Mouse (Mus musculus): ENCODE data around the gene Lgals3. TPM values are rescaled to one million over a fixed set of nuclear protein-coding genes. Genes with fewer than 3 reads are reported as not detected.

Gene Lgals3
- polyA plus RNA-seq, 1 experiment: not detected

DNA sequence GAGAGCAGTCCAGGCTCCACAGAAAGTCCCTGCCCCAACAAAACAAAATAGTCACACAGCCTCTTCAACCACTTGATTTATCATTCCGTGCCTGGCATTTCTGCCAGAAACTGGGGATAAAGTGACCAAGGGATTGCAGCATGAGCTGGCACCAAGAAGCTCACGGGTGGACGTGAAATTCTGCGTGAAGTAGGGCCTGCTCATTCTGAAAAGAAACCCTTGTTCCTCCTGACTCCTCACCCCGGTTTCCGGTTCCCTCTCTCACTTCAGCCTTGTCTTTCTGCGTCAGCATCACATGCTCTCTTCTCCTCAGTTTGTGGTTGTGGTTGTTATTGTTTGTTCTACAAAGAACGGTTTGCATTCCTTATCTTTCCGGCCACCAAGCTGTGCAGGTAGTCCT lies 5.7 kb upstream of the Lgals3 start:
- Histone ChIP-seq H3K4me3 (ENCODE audit: insufficient read depth, low read depth, low read length) (no peak overlapping the region), H3K4me1 (ENCODE audit: control insufficient read depth, insufficient read depth, low read length) (peaks cover 11% of the 10 kb centered on the region), H3K27ac (ENCODE audit: insufficient read depth, low read depth, low read length) (no peak overlapping the region)
- 86% methylated on average over 9 of the region's 9 CpGs for WGBS
- TF ChIP-seq POLR2A (IDR thresholded peaks at IDR 0.05; ENCODE audit: insufficient read depth, low read depth, low read length) (no peak), CTCF (IDR thresholded peaks at IDR 0.05; ENCODE audit: insufficient read depth, low read depth, low read length) (no peak)

DNA sequence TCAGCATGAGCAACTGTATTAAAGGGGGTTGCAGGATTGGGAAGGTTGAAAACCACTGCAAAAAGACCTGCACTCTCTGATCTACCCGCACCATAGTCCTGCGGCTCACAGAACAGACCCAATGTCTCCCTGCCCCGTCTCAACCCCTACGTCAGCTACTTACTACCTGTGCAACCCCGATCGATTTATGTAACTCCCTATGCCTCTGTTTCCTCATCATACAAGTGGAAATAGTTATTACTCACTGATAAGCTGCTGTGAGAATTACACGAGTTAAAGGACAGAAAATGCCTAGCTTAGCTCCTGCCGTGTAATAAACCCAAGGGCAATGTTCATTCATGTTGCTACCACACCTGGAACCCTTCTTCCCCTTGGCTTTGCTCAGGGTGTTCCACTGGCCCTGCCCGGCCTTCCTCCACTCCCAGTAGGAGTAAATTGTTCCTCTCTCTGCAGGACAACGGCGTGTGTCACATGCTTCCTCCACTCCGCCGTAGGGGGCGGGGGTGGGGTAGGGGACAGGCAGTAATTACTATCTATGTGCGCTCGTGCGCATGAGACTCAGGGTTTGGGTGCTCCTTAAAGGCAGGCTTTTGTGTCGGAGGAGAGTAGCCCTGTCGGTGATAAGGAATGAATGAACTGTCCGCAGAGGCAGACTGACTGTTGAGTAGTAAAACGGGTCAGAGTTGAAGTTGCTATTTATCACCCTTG lies 2.7 kb upstream of the Lgals3 start:
- H3K4me3 ChIP-seq (ENCODE audit: insufficient read depth, low read depth, low read length): no peak overlapping the region

DNA sequence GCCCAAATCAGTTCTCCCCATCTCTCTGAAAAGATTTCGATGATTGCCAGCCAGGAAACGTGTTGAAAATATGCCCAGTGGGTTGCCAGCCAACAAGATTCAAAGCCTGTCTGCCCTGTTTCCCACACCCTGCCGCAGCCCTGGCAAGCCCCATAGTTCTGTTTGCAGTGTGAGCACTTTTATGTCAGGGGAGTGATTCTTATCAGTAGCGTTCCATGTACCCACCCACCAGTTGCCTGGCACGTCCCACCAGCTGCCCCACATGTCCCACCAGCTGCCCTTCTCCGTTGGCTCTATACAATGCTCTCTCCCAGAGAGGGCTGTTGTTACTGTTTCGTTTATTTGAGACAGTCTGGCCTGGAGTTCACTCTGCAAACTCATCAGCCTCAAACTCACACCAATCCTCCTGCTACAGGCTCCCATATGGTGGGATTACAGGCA lies 650 bp upstream of the Lgals3 start:
- no peak for TF ChIP-seq POLR2A (IDR thresholded peaks at IDR 0.05; ENCODE audit: insufficient read depth, low read depth, low read length)
- no peak for TF ChIP-seq CTCF (IDR thresholded peaks at IDR 0.05; ENCODE audit: insufficient read depth, low read depth, low read length)
- Histone ChIP-seq H3K4me1 (ENCODE audit: control insufficient read depth, insufficient read depth, low read length) (peaks cover 18% of the 10 kb centered on the region), H3K27ac (ENCODE audit: insufficient read depth, low read depth, low read length) (no peak overlapping the region), H3K4me3 (ENCODE audit: insufficient read depth, low read depth, low read length) (no peak overlapping the region)
- 22% methylated on average over 7 of the region's 7 CpGs for WGBS

More for the DNA sequence above, 2.7 kb upstream of the Lgals3 start:
- Histone ChIP-seq H3K27ac (ENCODE audit: insufficient read depth, low read depth, low read length) (no peak overlapping the region), H3K4me1 (ENCODE audit: control insufficient read depth, insufficient read depth, low read length) (peaks cover 18% of the 10 kb centered on the region)
- WGBS: 32% methylated on average over 21 of the region's 21 CpGs
- no peak for TF ChIP-seq POLR2A (IDR thresholded peaks at IDR 0.05; ENCODE audit: insufficient read depth, low read depth, low read length)
- no peak for TF ChIP-seq CTCF (IDR thresholded peaks at IDR 0.05; ENCODE audit: insufficient read depth, low read depth, low read length)

DNA sequence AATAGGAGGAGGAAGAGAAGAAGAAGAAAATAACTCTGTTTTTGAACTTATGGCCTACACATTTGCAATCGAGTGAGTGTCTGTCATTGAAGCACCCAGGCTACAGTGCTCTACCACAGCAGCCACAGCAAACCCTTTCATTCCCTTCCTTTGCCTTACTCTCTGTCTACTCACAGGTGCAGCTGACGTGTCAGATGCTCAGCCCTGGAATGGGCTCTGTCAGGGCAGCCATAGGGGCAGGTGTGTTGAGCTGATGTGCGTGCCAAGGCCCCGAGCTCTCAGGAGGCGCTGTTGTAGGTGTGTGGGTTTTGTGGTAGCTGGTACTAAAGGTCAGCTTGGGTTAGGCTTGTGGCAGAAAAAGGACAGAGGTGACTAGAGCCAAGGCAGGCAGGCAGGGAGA lies 2.2 kb downstream of the Lgals3 start:
- 97% methylated on average over 5 of the region's 5 CpGs for WGBS
- TF ChIP-seq POLR2A (IDR thresholded peaks at IDR 0.05; ENCODE audit: insufficient read depth, low read depth, low read length): no peak
- TF ChIP-seq CTCF (IDR thresholded peaks at IDR 0.05; ENCODE audit: insufficient read depth, low read depth, low read length): no peak
- no peak overlapping the region for H3K4me3 ChIP-seq (ENCODE audit: insufficient read depth, low read depth, low read length)
- H3K4me1 ChIP-seq (ENCODE audit: control insufficient read depth, insufficient read depth, low read length): peaks cover 28% of the 10 kb centered on the region
- H3K27ac ChIP-seq (ENCODE audit: insufficient read depth, low read depth, low read length): no peak overlapping the region

DNA sequence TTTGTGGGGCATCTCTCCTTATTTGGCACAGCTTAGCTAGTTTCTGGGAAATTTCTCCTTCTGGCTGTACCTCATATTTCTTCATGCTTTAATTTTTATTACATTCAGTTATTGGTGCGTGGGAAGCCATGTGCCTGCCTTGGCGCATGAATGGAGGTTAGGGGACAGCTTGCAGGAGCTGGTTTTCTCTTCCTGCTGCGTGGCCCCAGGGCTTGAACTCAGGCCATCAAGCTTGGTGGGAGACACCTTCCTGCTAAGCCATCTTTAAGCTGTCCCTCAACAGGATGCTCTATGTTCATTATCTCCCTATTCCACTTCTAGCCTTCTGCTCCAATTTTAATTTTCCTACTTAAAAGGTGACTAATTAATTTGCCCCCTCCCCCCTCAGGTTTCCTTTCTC lies 3.2 kb downstream of the Lgals3 start:
- no peak overlapping the region for H3K27ac ChIP-seq (ENCODE audit: insufficient read depth, low read depth, low read length)
- H3K4me1 ChIP-seq (ENCODE audit: control insufficient read depth, insufficient read depth, low read length): peaks cover 22% of the 10 kb centered on the region
- 92% methylated on average over 3 of the region's 3 CpGs for WGBS
- H3K4me3 ChIP-seq (ENCODE audit: insufficient read depth, low read depth, low read length): no peak overlapping the region
- TF ChIP-seq CTCF (IDR thresholded peaks at IDR 0.05; ENCODE audit: insufficient read depth, low read depth, low read length) (no peak), POLR2A (IDR thresholded peaks at IDR 0.05; ENCODE audit: insufficient read depth, low read depth, low read length) (no peak)

DNA sequence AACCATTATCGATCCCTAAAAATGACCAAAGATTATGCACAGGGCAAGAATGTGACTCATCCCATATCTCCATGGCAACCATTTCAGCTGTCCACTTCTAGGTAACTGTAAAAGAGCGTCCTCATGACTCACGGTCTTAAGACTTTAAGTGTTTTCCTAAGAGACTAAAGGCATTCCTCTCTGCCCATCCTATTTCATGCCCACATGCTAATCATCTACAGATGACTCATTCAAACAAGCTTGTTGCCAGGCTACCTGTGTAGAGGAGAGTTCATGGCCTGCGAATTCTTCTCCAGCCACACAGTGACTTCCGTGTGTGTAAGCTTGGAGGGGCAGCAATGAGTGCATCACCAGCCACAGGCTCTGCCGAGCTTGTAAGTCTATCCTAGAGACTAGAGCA lies 4.1 kb downstream of the Lgals3 start:
- TF ChIP-seq POLR2A (IDR thresholded peaks at IDR 0.05; ENCODE audit: insufficient read depth, low read depth, low read length) (no peak), CTCF (IDR thresholded peaks at IDR 0.05; ENCODE audit: insufficient read depth, low read depth, low read length) (no peak)
- 85% methylated on average over 6 of the region's 6 CpGs for WGBS
- no peak overlapping the region for H3K27ac ChIP-seq (ENCODE audit: insufficient read depth, low read depth, low read length)
- no peak overlapping the region for H3K4me3 ChIP-seq (ENCODE audit: insufficient read depth, low read depth, low read length)
- peaks cover 19% of the 10 kb centered on the region for H3K4me1 ChIP-seq (ENCODE audit: control insufficient read depth, insufficient read depth, low read length)

DNA sequence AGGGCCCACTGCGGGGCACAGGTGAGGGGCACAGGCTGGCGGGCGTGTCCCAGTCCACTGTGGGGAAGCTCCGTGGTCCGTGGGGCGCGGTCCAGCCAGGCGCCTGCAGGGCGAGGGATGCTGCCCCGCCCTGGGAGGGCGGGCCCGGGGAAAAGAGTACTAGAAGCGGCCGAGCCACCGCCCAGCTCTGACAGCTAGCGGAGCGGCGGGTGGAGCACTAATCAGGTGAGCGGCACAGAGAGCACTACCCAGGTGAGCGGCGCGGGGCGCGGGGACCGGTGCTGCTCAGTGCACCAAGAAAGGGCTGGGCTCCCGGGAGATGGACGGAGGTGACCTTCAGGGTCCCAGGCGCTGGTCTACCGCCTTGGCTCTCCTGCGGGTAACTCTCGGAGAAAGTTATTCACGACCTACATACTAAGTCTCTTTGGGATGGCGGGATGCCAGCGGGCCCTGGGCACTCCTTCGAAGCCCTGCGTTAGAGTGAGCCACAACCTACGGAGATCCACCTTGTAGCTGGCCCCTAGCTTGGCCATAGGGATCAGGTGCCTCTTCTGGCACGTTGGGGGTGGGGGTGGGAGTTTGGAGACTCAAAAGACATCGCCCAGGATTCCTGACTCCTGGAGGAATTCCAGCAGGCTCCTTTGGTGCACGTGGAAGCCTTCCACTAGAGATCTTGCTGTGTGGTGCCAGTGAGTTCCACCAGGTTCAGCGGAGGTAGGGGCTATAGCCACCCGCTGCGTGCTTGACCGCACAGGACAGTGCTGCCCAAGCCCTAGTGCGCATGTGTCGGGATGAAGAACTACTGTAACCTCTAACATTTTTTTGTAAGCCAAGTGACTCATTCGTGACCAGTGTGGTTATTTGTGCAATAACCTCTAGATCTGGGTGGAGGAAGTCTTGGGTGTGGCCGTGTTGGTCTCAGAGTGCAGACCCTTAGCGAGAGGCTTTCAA lies 6.5 kb downstream of the Lgals3 start:
- TF ChIP-seq CTCF (IDR thresholded peaks at IDR 0.05; ENCODE audit: insufficient read depth, low read depth, low read length) (no peak), POLR2A (IDR thresholded peaks at IDR 0.05; ENCODE audit: insufficient read depth, low read depth, low read length) (no peak)
- 17% methylated on average over 48 of the region's 49 CpGs for WGBS
- Histone ChIP-seq H3K27ac (ENCODE audit: insufficient read depth, low read depth, low read length) (no peak overlapping the region), H3K4me3 (ENCODE audit: insufficient read depth, low read depth, low read length) (peak overlapping the region; percentile 3; the same call in 1 of the 2 replicates), H3K4me1 (ENCODE audit: control insufficient read depth, insufficient read depth, low read length) (peaks cover 10% of the 10 kb centered on the region; the same call in 1 of the 2 replicates)

DNA sequence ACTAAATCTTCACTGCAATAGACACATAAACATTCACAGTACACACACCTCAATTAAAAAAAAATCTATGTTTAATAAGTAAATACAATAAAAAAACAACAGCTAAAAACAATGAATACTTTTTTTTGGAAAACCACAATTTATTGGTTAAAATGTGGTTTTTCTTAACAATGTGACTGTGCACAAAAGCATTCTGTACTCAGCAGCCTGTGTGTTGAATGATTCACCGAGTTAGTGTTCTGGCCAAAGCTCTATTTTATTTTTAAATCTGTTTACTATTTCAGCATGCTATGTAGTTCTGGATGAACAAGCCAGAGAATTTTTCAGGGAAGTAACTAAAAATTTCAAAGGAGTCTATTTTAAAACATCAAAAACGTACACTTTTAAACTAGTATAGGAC lies 9.0 kb downstream of the Lgals3 start:
- no peak for TF ChIP-seq CTCF (IDR thresholded peaks at IDR 0.05; ENCODE audit: insufficient read depth, low read depth, low read length)
- TF ChIP-seq POLR2A (IDR thresholded peaks at IDR 0.05; ENCODE audit: insufficient read depth, low read depth, low read length): no peak
- Histone ChIP-seq H3K27ac (ENCODE audit: insufficient read depth, low read depth, low read length) (no peak overlapping the region), H3K4me1 (ENCODE audit: control insufficient read depth, insufficient read depth, low read length) (peaks cover 10% of the 10 kb centered on the region; the same call in 1 of the 2 replicates), H3K4me3 (ENCODE audit: insufficient read depth, low read depth, low read length) (no peak overlapping the region)
- WGBS: 42% methylated on average over 2 of the region's 2 CpGs

DNA sequence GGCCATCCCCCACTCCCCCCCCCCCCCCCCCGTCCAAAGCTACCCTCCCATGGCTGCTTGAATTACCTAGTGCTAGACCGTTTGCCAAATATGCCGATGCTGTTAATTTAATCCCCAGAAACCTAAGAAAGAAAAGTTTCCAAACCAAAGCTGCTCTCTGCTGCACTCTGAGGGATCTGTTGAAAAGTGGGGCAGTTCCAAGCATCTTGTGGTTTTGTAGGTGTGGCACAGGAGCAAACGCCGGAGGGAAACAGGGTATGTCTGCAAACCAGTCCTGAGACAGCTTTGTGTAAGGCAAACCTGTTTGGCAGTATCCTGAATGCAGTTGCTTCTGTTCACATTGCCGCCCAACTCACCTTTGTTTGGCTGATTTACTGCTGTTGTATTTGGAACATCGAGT lies 10.8 kb downstream of the Lgals3 start:
- Histone ChIP-seq H3K4me3 (ENCODE audit: insufficient read depth, low read depth, low read length) (no peak overlapping the region), H3K27ac (ENCODE audit: insufficient read depth, low read depth, low read length) (no peak overlapping the region), H3K4me1 (ENCODE audit: control insufficient read depth, insufficient read depth, low read length) (peaks cover 10% of the 10 kb centered on the region; the same call in 1 of the 2 replicates)
- no peak for TF ChIP-seq POLR2A (IDR thresholded peaks at IDR 0.05; ENCODE audit: insufficient read depth, low read depth, low read length)
- TF ChIP-seq CTCF (IDR thresholded peaks at IDR 0.05; ENCODE audit: insufficient read depth, low read depth, low read length): no peak
- 84% methylated on average over 7 of the region's 7 CpGs for WGBS

All from olfactory bulb, adult 2 months (tissue).